Mouse (Mus musculus): ENCODE results near the gene BC048507. TPM values are rescaled to one million over a fixed set of nuclear protein-coding genes. Genes with fewer than 3 reads are reported as not detected.
"Not testable (repeated sequence)": the region's sequence is repeated elsewhere in the genome, so short reads cannot be mapped to it uniquely, and the experiment has no call there.

BC048507 gene
- polyA plus RNA-seq, 1 experiment: not detected

DNA sequence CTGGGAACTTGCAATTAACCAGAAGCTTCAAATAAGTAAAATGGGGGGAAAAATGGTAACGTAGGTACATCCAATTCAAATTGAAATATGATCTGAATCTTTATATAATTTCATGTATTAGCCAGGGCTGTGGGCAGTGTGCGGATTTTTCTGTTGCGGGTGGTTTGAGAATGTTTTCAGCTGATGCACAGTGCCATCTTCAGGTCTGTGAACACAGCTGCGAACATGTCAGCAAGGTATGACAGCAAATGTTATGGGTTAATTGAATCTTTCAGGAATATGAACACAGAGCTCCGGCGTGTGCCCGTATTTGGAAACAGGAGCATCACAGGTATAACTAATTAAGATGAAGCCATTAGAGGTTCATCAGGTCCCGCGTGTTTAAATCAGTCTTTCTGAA, 618 bp upstream of the BC048507 start:
- Histone ChIP-seq H3K27ac (ENCODE audit: insufficient read depth, low read length) (no peak overlapping the region), H3K9me3 (replicated peaks; ENCODE audit: control insufficient read depth, insufficient read depth, low read length, poor library complexity, severe bottlenecking) (no peaks in the 10 kb centered on the region), H3K36me3 (ENCODE audit: control insufficient read depth, insufficient read depth, low read length, poor library complexity, severe bottlenecking) (no peaks in the 10 kb centered on the region), H3K4me3 (ENCODE audit: low read depth, low read length) (no peak overlapping the region), H3K27me3 (ENCODE audit: control insufficient read depth, insufficient read depth, low read length, poor library complexity, severe bottlenecking) (no peaks in the 10 kb centered on the region), H3K4me1 (ENCODE audit: control insufficient read depth, insufficient read depth, low read length) (peaks cover 3% of the 10 kb centered on the region), H3K9ac (ENCODE audit: low read depth, poor library complexity, severe bottlenecking) (no peak overlapping the region)
- TF ChIP-seq CTCF (IDR thresholded peaks at IDR 0.05; ENCODE audit: low read depth, low read length): peak; percentile 42
- no peak for TF ChIP-seq POLR2A (IDR thresholded peaks at IDR 0.05; ENCODE audit: insufficient read depth, low read length)

- TF ChIP-seq POLR2A (IDR thresholded peaks at IDR 0.05; ENCODE audit: insufficient read depth, low read length) (no peak), EP300 (IDR thresholded peaks at IDR 0.05; ENCODE audit: insufficient read depth, low read depth, low read length) (no peak), CTCF (IDR thresholded peaks at IDR 0.05; ENCODE audit: low read depth, low read length) (no peak)
- Histone ChIP-seq H3K27me3 (ENCODE audit: control insufficient read depth, insufficient read depth, low read length, poor library complexity, severe bottlenecking) (no peaks in the 10 kb centered on the region), H3K9ac (ENCODE audit: low read depth, poor library complexity, severe bottlenecking) (no peak overlapping the region), H3K4me3 (ENCODE audit: low read depth, low read length) (no peak overlapping the region), H3K27ac (ENCODE audit: insufficient read depth, low read length) (no peak overlapping the region; the same call in 1 of the 2 replicates), H3K36me3 (ENCODE audit: control insufficient read depth, insufficient read depth, low read length, poor library complexity, severe bottlenecking) (no peaks in the 10 kb centered on the region), H3K9me3 (replicated peaks; ENCODE audit: control insufficient read depth, insufficient read depth, low read length, poor library complexity, severe bottlenecking) (no peaks in the 10 kb centered on the region), H3K4me1 (ENCODE audit: control insufficient read depth, insufficient read depth, low read length) (no peaks in the 10 kb centered on the region)
These were observed 1.7 kb downstream of the BC048507 start for GRCm38 (mm10) chr13:67864764-67865350.

DNA sequence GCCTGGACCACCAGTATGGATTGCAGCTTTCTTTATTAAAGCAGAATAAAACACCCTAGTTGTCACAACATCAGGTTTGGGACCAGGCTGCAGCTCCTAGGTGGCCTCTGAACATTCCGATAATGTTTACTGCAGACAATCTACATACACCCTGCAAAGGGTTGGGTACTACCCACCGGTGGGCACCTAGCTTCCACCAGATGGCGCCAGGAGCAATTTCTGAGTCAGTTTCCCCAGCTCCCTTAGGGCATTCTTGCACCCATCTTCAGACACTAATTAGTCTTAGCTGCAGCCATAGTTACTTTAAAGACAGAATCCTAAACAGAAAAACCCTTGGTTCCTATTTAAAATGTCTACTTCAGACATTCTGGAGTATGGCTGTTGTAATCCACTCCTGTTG, 4.8 kb downstream of the BC048507 start:
- Histone ChIP-seq H3K27me3 (ENCODE audit: control insufficient read depth, insufficient read depth, low read length, poor library complexity, severe bottlenecking) (no peaks in the 10 kb centered on the region), H3K36me3 (ENCODE audit: control insufficient read depth, insufficient read depth, low read length, poor library complexity, severe bottlenecking) (no peaks in the 10 kb centered on the region), H3K9ac (ENCODE audit: low read depth, poor library complexity, severe bottlenecking) (no peak overlapping the region), H3K27ac (ENCODE audit: insufficient read depth, low read length) (no peak overlapping the region), H3K9me3 (replicated peaks; ENCODE audit: control insufficient read depth, insufficient read depth, low read length, poor library complexity, severe bottlenecking) (no peaks in the 10 kb centered on the region), H3K4me3 (ENCODE audit: low read depth, low read length) (no peak overlapping the region), H3K4me1 (ENCODE audit: control insufficient read depth, insufficient read depth, low read length) (no peaks in the 10 kb centered on the region)
- TF ChIP-seq EP300 (IDR thresholded peaks at IDR 0.05; ENCODE audit: insufficient read depth, low read depth, low read length) (no peak), POLR2A (IDR thresholded peaks at IDR 0.05; ENCODE audit: insufficient read depth, low read length) (no peak), CTCF (IDR thresholded peaks at IDR 0.05; ENCODE audit: low read depth, low read length) (peak; percentile 71)

GRCm38 (mm10) chr13:67876049-67876698, 13.0 kb downstream of the BC048507 start:
- not testable (repeated sequence) for H3K4me3 ChIP-seq (ENCODE audit: low read depth, low read length); H3K9me3 ChIP-seq (replicated peaks; ENCODE audit: control insufficient read depth, insufficient read depth, low read length, poor library complexity, severe bottlenecking); H3K27ac ChIP-seq (ENCODE audit: insufficient read depth, low read length); H3K36me3 ChIP-seq (ENCODE audit: control insufficient read depth, insufficient read depth, low read length, poor library complexity, severe bottlenecking); H3K4me1 ChIP-seq (ENCODE audit: control insufficient read depth, insufficient read depth, low read length); H3K27me3 ChIP-seq (ENCODE audit: control insufficient read depth, insufficient read depth, low read length, poor library complexity, severe bottlenecking)
- peak overlapping the region; percentile 61; the same call in 1 of the 2 replicates for H3K9ac ChIP-seq (ENCODE audit: low read depth, poor library complexity, severe bottlenecking)

- Histone ChIP-seq H3K9me3 (replicated peaks; ENCODE audit: control insufficient read depth, insufficient read depth, low read length, poor library complexity, severe bottlenecking) (no peaks in the 10 kb centered on the region), H3K9ac (ENCODE audit: low read depth, poor library complexity, severe bottlenecking) (no peak overlapping the region), H3K27ac (ENCODE audit: insufficient read depth, low read length) (no peak overlapping the region), H3K36me3 (ENCODE audit: control insufficient read depth, insufficient read depth, low read length, poor library complexity, severe bottlenecking) (no peaks in the 10 kb centered on the region), H3K27me3 (ENCODE audit: control insufficient read depth, insufficient read depth, low read length, poor library complexity, severe bottlenecking) (no peaks in the 10 kb centered on the region), H3K4me1 (ENCODE audit: control insufficient read depth, insufficient read depth, low read length) (no peaks in the 10 kb centered on the region), H3K4me3 (ENCODE audit: low read depth, low read length) (no peak overlapping the region)
- TF ChIP-seq EP300 (IDR thresholded peaks at IDR 0.05; ENCODE audit: insufficient read depth, low read depth, low read length) (no peak), POLR2A (IDR thresholded peaks at IDR 0.05; ENCODE audit: insufficient read depth, low read length) (no peak), CTCF (IDR thresholded peaks at IDR 0.05; ENCODE audit: low read depth, low read length) (no peak)
These were observed 13.7 kb downstream of the BC048507 start for GRCm38 (mm10) chr13:67876699-67877254.

DNA sequence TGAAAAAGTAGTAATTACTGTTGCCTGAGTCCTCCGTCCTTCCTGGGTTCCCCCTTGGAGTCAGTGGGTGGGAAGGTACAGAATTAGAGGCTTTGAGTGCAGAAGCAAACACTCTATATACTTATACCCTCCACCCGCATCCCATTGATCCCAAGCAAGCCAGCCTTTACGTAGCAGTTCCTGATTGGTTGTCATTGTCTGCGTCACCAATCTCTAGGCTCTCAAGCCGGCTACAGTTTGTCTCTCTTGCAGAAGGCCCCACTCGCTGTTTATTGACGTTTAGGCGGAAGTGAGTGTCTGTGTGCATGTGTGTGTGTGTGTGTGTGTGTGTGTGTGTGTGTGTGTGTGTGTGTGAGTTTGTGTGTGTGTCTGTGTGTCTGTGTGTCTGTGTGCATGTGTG, 20.8 kb downstream of the BC048507 start:
- no peak overlapping the region for H3K4me3 ChIP-seq (ENCODE audit: low read depth, low read length)
- no peak overlapping the region for H3K9ac ChIP-seq (ENCODE audit: low read depth, poor library complexity, severe bottlenecking)
- H3K36me3 ChIP-seq (ENCODE audit: control insufficient read depth, insufficient read depth, low read length, poor library complexity, severe bottlenecking): no peaks in the 10 kb centered on the region
- TF ChIP-seq EP300 (IDR thresholded peaks at IDR 0.05; ENCODE audit: insufficient read depth, low read depth, low read length) (no peak), POLR2A (IDR thresholded peaks at IDR 0.05; ENCODE audit: insufficient read depth, low read length) (no peak), CTCF (IDR thresholded peaks at IDR 0.05; ENCODE audit: low read depth, low read length) (no peak)
- H3K27ac ChIP-seq (ENCODE audit: insufficient read depth, low read length): no peak overlapping the region
- peaks cover 2% of the 10 kb centered on the region for H3K4me1 ChIP-seq (ENCODE audit: control insufficient read depth, insufficient read depth, low read length)
- H3K27me3 ChIP-seq (ENCODE audit: control insufficient read depth, insufficient read depth, low read length, poor library complexity, severe bottlenecking): no peaks in the 10 kb centered on the region
- no peaks in the 10 kb centered on the region for H3K9me3 ChIP-seq (replicated peaks; ENCODE audit: control insufficient read depth, insufficient read depth, low read length, poor library complexity, severe bottlenecking)

Data from ES-Bruce4 (cell line).